Mouse (Mus musculus) liver, embryonic 11.5 days (tissue): Measurements from ENCODE around the gene Ss18l2. TPM values are rescaled to one million over a fixed set of nuclear protein-coding genes. Genes with fewer than 3 reads are reported as not detected.
A peak's percentile ranks its signal among the peaks of the same experiment; 100 is the strongest.

ENCODE experiments used
- ATAC-seq: fragments of 200-750 bp; cut with Nextera tagmentation; replicated peaks from 2 replicates; pipeline ENCODE4 v1.8.0; 2017; ENCODE audit warnings: moderate number of reproducible peaks, mild to moderate bottlenecking, moderate TSS enrichment, moderate library complexity; ENCODE audit not compliant: low FRiP score
- DNase-seq: peaks from one replicate; pipeline ENCODE4 v3.0.0-alpha.2; 2017; ENCODE audit warnings: low spot score
- H3K27ac ChIP-seq: fragments of 300-500 bp; sonication (generic); 2 replicates; pipeline ENCODE4 v1.5.1; 2014; ENCODE audit warnings: mild to moderate bottlenecking, low read depth, low read length, control low read depth
- H3K27me3 ChIP-seq: fragments of 300-500 bp; sonication (generic); replicated peaks from 2 replicates; pipeline ENCODE4 v1.6.1; 2014; ENCODE audit warnings: low read length, mixed read lengths; ENCODE audit not compliant: control insufficient read depth, insufficient read depth
- H3K36me3 ChIP-seq: fragments of 300-500 bp; sonication (generic); 2 replicates; pipeline ENCODE4 v1.6.1; 2014; ENCODE audit warnings: mild to moderate bottlenecking, low read length, moderate library complexity, mixed read lengths; ENCODE audit not compliant: control insufficient read depth, insufficient read depth
- H3K4me1 ChIP-seq: fragments of 300-500 bp; sonication (generic); replicated peaks from 2 replicates; pipeline ENCODE4 v1.6.1; 2014; ENCODE audit warnings: low read length, mixed read lengths; ENCODE audit not compliant: control insufficient read depth, insufficient read depth
- H3K4me2 ChIP-seq: fragments of 300-500 bp; sonication (generic); 2 replicates; pipeline ENCODE4 v1.6.1; 2014; ENCODE audit warnings: mild to moderate bottlenecking, control low read depth, moderate library complexity
- H3K4me3 ChIP-seq: fragments of 300-500 bp; sonication (generic); 2 replicates; pipeline ENCODE4 v1.5.1; 2014; ENCODE audit warnings: low read depth, low read length, control low read depth
- H3K9ac ChIP-seq: fragments of 300-500 bp; sonication (generic); 2 replicates; pipeline ENCODE4 v1.6.1; 2014; ENCODE audit warnings: low read depth, low read length, control low read depth
- H3K9me3 ChIP-seq: fragments of 300-500 bp; sonication (generic); 2 replicates; pipeline ENCODE4 v1.6.1; 2016; ENCODE audit warnings: low read length, inconsistent platforms, mixed read lengths; ENCODE audit not compliant: control insufficient read depth
- WGBS: fragments of 180-500 bp; shearing (Covaris S2); extraction: QIAGEN DNeasy Blood & Tissue Kit; methylation state at CpG from one replicate; pipeline ENCODE4 v1.1.7; 2014; 5-methylcytosine and 5-hydroxymethylcytosine counted together
- polyA plus RNA-seq: library from polyadenylated mRNA; unstranded; fragments of >200 nt; fragmentation: Nextera tagmentation; extraction: Ambion mirVana; gene quantifications from 2 replicates; pipeline ENCODE4 v1.2.1, GENCODE M21; 2014

Ss18l2 gene
- polyA plus RNA-seq, 1 experiment from 2014 or later: 118 TPM

DNA sequence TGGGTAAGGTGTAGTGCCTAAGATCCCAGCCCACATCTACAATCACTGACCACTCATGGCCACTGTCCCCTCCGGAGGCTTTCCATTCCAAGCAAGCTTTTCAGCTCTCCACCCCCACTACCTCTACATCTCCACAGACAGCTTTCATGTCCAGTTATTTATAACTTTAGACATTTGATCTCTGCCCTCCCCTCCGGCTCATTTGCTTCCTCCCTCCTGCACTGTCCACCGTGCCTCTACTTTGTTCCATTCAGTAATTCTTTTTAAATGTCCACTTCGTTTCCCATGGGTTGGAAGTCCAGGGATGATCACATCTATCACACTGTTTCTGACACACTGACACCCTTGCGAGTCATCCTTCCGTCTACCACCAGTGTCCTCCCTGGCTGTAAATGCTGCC, 2.3 kb upstream of the Ss18l2 start:
- no peak overlapping the region for H3K27ac ChIP-seq
- DNase-seq (no peak), ATAC-seq (no peak)
- no peak overlapping the region for H3K9ac ChIP-seq
- H3K4me2 ChIP-seq: no peak overlapping the region
- H3K27me3 ChIP-seq: no peaks in the 10 kb centered on the region
- peaks cover 40% of the 10 kb centered on the region for H3K4me1 ChIP-seq
- no peaks in the 10 kb centered on the region for H3K9me3 ChIP-seq
- no peaks in the 10 kb centered on the region for H3K36me3 ChIP-seq
- no peak overlapping the region for H3K4me3 ChIP-seq
- WGBS: 56% methylated on average over 6 of the region's 6 CpGs

DNA sequence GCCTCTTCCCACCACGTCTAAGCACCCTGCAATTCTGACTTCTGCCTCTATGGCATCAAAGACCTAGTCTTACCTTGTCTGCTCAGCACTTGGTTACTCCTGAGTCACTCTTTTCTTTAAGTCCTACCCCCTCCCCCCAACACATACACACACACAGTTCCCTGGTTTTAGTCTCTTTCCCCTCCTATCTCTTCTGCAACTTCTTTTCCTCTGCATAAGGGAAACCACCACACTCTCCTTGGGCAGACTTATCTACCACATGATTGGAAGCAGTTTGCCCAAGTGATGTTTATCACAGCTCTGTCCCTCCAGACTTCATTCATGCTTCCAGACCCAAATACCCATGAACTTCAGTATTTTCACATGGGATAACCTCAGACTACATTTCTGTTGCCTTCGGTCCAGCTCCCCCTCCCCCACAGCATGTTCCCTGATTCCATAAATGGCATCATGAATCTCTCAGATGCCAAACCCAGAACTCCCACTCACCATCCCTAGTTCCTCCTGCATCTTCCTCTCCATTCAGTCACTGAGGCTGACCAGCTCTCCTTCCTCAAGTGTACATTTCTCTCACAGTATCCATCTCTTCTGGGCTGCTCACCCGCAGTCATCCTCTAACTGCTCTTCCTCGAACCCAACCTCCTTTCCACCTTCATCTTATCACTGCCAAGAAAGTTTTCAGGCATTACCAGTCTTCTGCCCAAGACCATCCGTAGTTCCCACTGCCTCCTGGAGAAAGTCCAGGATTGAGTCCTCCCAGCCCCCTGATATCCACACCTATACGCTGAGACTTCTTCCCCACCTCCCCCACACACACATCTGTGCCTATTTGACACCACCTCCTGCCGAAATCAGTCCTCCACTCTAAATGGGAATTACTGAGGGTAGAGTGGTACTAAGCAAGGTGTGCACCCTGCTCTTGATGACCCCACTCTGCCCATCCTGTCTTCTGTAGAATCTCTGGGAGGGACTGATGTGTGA, 1.3 kb upstream of the Ss18l2 start:
- no peaks in the 10 kb centered on the region for H3K9me3 ChIP-seq
- H3K4me2 ChIP-seq: no peak overlapping the region
- H3K27me3 ChIP-seq: no peaks in the 10 kb centered on the region
- WGBS: 57% methylated on average over 7 of the region's 7 CpGs
- peaks cover 40% of the 10 kb centered on the region for H3K4me1 ChIP-seq
- ATAC-seq (no peak), DNase-seq (no peak)
- no peak overlapping the region for H3K4me3 ChIP-seq
- H3K27ac ChIP-seq: no peak overlapping the region
- no peak overlapping the region for H3K9ac ChIP-seq
- peaks cover 2% of the 10 kb centered on the region; the same call in 1 of the 2 replicates for H3K36me3 ChIP-seq

DNA sequence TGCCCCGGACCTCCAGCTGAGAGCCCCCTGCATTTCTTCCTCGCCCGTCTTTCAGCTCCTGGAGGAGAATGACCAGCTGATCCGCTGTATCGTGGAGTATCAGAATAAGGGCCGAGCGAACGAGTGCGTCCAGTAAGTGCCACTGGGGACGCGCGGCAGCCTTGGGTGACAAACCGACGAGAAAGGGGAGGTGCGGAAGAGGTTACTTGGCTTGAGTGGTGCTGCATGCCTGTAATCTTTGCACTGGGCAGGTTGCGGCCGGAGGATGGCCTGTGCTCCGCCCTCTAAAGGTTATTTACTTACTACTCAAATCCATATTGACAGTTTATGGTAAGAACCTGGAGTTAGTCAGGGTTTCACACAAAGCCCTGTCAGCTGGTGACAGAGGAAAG, 451 bp downstream of the Ss18l2 start:
- DNase-seq: no peak
- Histone ChIP-seq H3K4me2 (peak overlapping the region; percentile 94), H3K4me1 (peaks cover 29% of the 10 kb centered on the region), H3K9me3 (no peaks in the 10 kb centered on the region), H3K9ac (peak overlapping the region; percentile 95), H3K27me3 (no peaks in the 10 kb centered on the region), H3K36me3 (peaks cover 2% of the 10 kb centered on the region; the same call in 1 of the 2 replicates), H3K27ac (peak overlapping the region; percentile 93), H3K4me3 (peak overlapping the region; percentile 97)
- 0% methylated on average over 18 of the region's 18 CpGs for WGBS
- ATAC-seq: peak; percentile 59

DNA sequence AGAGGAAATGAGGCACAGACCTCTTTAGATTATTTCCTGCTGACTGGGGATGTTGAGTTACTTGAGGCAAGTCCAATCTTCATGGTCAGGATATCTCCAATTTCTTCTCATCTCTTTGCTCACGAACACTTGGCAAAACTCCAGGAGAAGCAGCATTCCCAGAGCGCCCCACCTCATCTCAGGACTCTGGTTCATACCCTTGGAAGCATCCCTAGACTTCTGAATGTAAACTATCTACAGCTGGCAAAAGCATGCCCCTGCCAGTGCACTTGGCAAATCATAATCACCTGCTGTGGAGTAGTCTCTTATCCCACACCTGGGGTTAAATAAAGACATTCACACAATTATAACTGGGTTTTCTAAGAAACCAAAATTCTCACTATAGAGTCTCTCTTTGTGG, 6.9 kb downstream of the Ss18l2 start:
- no peak overlapping the region for H3K4me2 ChIP-seq
- no peak overlapping the region for H3K4me3 ChIP-seq
- no peak for DNase-seq
- 78% methylated on average over 2 of the region's 2 CpGs for WGBS
- H3K4me1 ChIP-seq: peaks cover 4% of the 10 kb centered on the region; the same call in 1 of the 2 replicates
- no peak for ATAC-seq
- no peak overlapping the region for H3K27ac ChIP-seq
- no peaks in the 10 kb centered on the region for H3K27me3 ChIP-seq
- H3K9ac ChIP-seq: no peak overlapping the region
- H3K9me3 ChIP-seq: no peaks in the 10 kb centered on the region
- peaks cover 5% of the 10 kb centered on the region; the same call in 1 of the 2 replicates for H3K36me3 ChIP-seq

DNA sequence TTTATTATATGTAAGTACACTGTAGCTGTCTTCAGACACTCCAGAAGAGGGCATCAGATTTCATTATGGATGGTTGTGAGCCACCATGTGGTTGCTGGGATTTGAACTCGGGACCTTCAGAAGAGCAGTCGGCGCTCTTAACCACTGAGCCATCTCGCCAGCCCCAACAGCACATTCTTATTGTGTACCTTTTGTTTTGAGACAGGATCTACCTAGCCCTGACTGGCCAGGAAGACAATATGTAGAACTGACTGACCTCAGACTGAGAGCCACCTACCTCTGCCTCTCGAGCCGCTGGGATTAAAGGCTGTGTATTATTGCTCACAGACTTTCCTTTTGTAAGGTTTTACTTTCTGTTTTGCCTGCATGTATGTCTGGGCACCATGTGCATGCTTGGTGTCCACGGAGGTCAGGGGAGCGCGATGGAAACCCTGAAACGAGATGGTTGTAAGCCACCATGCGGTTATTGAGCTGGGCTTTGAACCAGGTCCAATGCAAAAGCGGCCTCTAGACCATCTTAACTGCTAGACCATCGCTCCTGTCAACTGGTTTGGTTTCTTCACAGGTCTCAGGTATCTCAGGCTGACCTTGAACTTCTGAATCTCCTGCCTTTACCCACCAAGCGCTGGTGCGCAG, 8.1 kb downstream of the Ss18l2 start:
- Histone ChIP-seq H3K4me3 (peak overlapping the region; percentile 82), H3K9ac (peak overlapping the region; percentile 80), H3K27me3 (no peaks in the 10 kb centered on the region), H3K36me3 (peaks cover 3% of the 10 kb centered on the region; the same call in 1 of the 2 replicates), H3K4me2 (peak overlapping the region; percentile 79), H3K27ac (peak overlapping the region; percentile 81), H3K4me1 (peaks cover 4% of the 10 kb centered on the region; the same call in 1 of the 2 replicates), H3K9me3 (no peaks in the 10 kb centered on the region)
- DNase-seq (peak; percentile 51), ATAC-seq (no peak)
- WGBS: 64% methylated on average over 15 of the region's 15 CpGs

DNA sequence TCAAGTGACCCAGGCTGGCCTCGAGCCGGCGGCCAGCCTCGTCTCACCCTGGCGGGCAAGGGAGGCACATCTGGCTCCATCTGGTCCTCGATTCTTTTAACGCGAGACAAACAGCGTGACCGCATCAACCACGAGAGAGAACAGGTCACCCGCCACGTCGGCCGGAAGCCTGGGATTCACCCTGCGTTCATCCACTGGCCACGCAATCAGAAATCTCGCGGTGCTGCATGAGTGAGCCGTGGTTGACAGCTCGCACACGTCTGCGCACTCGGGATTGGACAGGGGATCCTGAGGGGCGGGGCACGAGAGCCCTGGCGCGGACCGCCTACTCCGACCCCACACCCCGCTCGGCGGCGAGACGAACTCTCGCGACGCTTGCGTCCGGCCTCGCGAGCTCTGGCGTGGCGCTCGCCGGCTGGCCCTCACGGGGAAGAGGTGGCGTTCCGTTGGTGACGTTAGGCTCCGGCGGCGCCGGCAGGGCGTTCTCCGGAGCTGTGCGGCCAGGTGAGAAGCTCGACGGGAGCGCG, 8.7 kb downstream of the Ss18l2 start, which contains the start of gene Nktr:
Gene Nktr, plus strand, starts transcription at position 378 of the 527 bp plus-strand sequence.
- peak within 1 kb of the TSS; percentile 82 for H3K4me3 ChIP-seq
- peaks cover 3% of the 10 kb centered on the region; the same call in 1 of the 2 replicates for H3K36me3 ChIP-seq
- H3K4me1 ChIP-seq: peaks cover 4% of the 10 kb centered on the region; the same call in 1 of the 2 replicates
- DNase-seq (peak; percentile 96), ATAC-seq (peak; percentile 99)
- peak within 1 kb of the TSS; percentile 90 for H3K4me2 ChIP-seq
- H3K9ac ChIP-seq: peak within 1 kb of the TSS; percentile 91
- WGBS: under 1% methylated on average over 61 of the region's 61 CpGs
- no peaks in the 10 kb centered on the region for H3K27me3 ChIP-seq
- H3K9me3 ChIP-seq: no peaks in the 10 kb centered on the region
- peak within 1 kb of the TSS; percentile 96 for H3K27ac ChIP-seq

DNA sequence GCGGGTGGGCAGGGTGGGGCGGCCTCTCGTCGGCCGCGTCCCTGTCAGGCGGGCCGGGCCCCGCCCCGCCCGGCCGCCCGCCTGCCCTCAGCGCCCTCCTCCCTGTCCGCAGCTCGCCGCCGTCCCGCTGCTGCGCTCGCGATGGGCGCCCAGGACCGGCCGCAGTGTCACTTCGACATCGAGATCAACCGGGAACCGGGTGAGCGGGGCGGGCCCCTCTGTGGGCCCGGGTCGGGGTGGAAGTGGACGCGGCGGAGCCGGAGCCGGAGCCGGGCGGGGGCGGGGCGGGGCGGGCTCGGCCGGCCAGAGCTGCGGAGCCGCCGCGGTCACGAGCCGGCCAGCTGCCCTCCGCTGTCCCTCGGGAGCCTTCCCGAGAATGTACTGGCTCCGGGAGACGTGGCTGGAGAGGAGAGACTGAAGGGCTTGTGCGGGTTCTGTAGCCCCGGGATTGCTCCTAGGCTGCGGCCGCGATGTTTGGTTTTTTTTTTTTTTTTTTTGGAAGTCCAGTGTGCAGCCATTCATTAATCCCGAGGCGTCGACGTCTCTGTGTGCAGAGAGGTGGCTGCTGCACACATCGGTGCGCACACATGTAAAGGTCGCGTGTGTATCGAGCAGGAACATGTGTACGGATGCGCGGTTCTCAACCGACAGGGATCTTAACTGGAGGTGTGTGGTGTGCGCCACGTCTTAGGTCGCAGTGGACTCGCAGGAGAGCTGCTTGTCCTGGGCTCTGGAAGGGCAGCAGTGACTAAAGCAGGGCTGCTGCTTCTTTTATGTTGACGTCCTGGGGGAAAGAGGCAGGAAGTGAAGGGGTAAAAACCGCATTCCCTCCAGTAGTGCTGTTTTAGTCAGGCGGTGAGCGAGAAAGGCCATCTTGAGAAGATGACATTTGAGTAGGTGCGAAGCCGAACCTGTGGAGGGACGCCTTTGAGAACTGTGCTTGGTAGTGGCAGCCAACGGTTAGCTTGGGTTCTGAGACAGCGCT, 9.5 kb downstream of the Ss18l2 start:
- H3K9me3 ChIP-seq: no peaks in the 10 kb centered on the region
- DNase-seq: no peak
- H3K4me1 ChIP-seq: peaks cover 4% of the 10 kb centered on the region; the same call in 1 of the 2 replicates
- H3K27ac ChIP-seq: peak overlapping the region; percentile 96
- peak overlapping the region; percentile 82 for H3K4me3 ChIP-seq
- H3K4me2 ChIP-seq: peak overlapping the region; percentile 90
- peaks cover 3% of the 10 kb centered on the region; the same call in 1 of the 2 replicates for H3K36me3 ChIP-seq
- peak overlapping the region; percentile 91 for H3K9ac ChIP-seq
- ATAC-seq: peak; percentile 10
- H3K27me3 ChIP-seq: no peaks in the 10 kb centered on the region
- under 1% methylated on average over 83 of the region's 87 CpGs for WGBS
